Mouse (Mus musculus) cerebellum, adult 2 months (tissue): ENCODE data around the gene Ttc19.

Experiments used
- CTCF ChIP-seq: fragments of 200-500 bp; IDR thresholded peaks from 2 replicates; pipeline ENCODE4 v1.5.1; 2011; ENCODE audit warnings: low read depth, mild to moderate bottlenecking, control low read depth, low read length, moderate library complexity, borderline replicate concordance; ENCODE audit not compliant: insufficient read depth
- POLR2A ChIP-seq: fragments of 200-500 bp; IDR thresholded peaks from 2 replicates; pipeline ENCODE4 v1.6.1; 2011; ENCODE audit warnings: low read length, control low read depth, borderline replicate concordance; ENCODE audit not compliant: insufficient read depth

GRCm38 (mm10) chr11:62366879-62367278, 85.6 kb downstream of the Ttc19 start:
- TF ChIP-seq POLR2A (no peak), CTCF (no peak)
